Mouse (Mus musculus) left cerebral cortex, adult 11 months (tissue): ENCODE results near the gene Srsf2.
"Not testable (repeated sequence)": the region's sequence is repeated elsewhere in the genome, so short reads cannot be mapped to it uniquely, and the experiment has no call there.

Experiments used
- DNase-seq: peaks from one replicate; pipeline ENCODE4 v3.0.0; 2022; ENCODE audit warnings: low spot score

Gene Srsf2

GRCm38 (mm10) chr11:116852891-116853511 is at the start of gene Srsf2:
Gene Srsf2 (minus strand): TSS chr11:116853094.
- DNase-seq: peak; percentile 97

- DNase-seq: not testable (repeated sequence)
Measured at GRCm38 (mm10) chr11:116902588-116902987, 49.7 kb upstream of the Srsf2 start.

GRCm38 (mm10) chr11:116899247-116899646 is 46.4 kb upstream of the Srsf2 start:
- no peak for DNase-seq

GRCm38 (mm10) chr11:116895402-116895801 is 42.5 kb upstream of the Srsf2 start:
- no peak for DNase-seq

GRCm38 (mm10) chr11:116893532-116894442 is 40.9 kb upstream of the Srsf2 start:
- DNase-seq: no peak

- DNase-seq: no peak
Measured at GRCm38 (mm10) chr11:116887136-116887535, 34.2 kb upstream of the Srsf2 start.

- peak; percentile 63 for DNase-seq
Measured at GRCm38 (mm10) chr11:116885275-116886151, 32.6 kb upstream of the Srsf2 start.

- no peak for DNase-seq
Measured at GRCm38 (mm10) chr11:116884061-116884460, 31.2 kb upstream of the Srsf2 start.

- DNase-seq: no peak
Measured at GRCm38 (mm10) chr11:116882446-116882845, 29.6 kb upstream of the Srsf2 start.

GRCm38 (mm10) chr11:116881440-116881839 is 28.5 kb upstream of the Srsf2 start:
- no peak for DNase-seq

GRCm38 (mm10) chr11:116880839-116881238 is 27.9 kb upstream of the Srsf2 start:
- no peak for DNase-seq

- no peak for DNase-seq
Measured at GRCm38 (mm10) chr11:116878454-116878853, 25.6 kb upstream of the Srsf2 start.

GRCm38 (mm10) chr11:116873987-116874386 is 21.1 kb upstream of the Srsf2 start:
- no peak for DNase-seq

- no peak for DNase-seq
Measured at GRCm38 (mm10) chr11:116871538-116871937, 18.6 kb upstream of the Srsf2 start.

- no peak for DNase-seq
Measured at GRCm38 (mm10) chr11:116869641-116870040, 16.7 kb upstream of the Srsf2 start.

GRCm38 (mm10) chr11:116869223-116869622 is 16.3 kb upstream of the Srsf2 start:
- DNase-seq: no peak

GRCm38 (mm10) chr11:116868129-116868528 is 15.2 kb upstream of the Srsf2 start:
- no peak for DNase-seq

- DNase-seq: no peak
Measured at GRCm38 (mm10) chr11:116865945-116866585, 13.2 kb upstream of the Srsf2 start.

- DNase-seq: no peak
Measured at GRCm38 (mm10) chr11:116864444-116864843, 11.6 kb upstream of the Srsf2 start.

GRCm38 (mm10) chr11:116857183-116857850 is 4.4 kb upstream of the Srsf2 start:
- no peak for DNase-seq

- DNase-seq: no peak
Measured at GRCm38 (mm10) chr11:116854279-116854678, 1.4 kb upstream of the Srsf2 start.
